Mouse (Mus musculus) brain, embryonic 14.5 days (tissue): ENCODE data around the gene Wdr12.

Source experiments
- CTCF ChIP-seq: fragments of 200-500 bp; IDR thresholded peaks from 2 replicates; pipeline ENCODE4 v1.5.1; 2012; ENCODE audit warnings: inconsistent platforms, mild to moderate bottlenecking, moderate library complexity, borderline replicate concordance; ENCODE audit not compliant: insufficient read depth, insufficient read length; ENCODE audit errors: extremely low read depth
- POLR2A ChIP-seq: fragments of 200-500 bp; IDR thresholded peaks from 2 replicates; pipeline ENCODE4 v1.6.1; 2012; ENCODE audit warnings: mild to moderate bottlenecking, inconsistent platforms, borderline replicate concordance; ENCODE audit not compliant: poor library complexity, insufficient read depth, insufficient read length, severe bottlenecking; ENCODE audit errors: extremely low read depth

DNA sequence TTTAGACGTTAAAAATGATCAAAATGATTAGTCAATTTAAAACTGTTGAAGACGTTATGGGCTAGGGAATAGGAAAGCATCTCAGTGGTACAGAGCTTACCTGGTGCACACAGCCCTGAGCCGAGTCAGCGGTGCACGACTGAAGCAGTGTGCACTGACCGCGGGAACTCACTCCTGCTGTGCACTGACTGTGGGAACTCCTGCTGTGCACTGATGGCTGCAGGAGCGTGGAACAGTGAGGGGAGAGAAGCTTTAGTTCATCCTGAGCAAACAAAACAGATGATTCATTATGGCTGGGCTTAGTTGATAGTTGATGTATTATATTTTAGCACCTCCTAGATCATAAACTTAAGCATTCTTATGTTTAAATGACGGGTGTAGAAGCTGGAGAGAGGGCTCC lies 38.9 kb upstream of the Wdr12 start:
- TF ChIP-seq POLR2A (no peak), CTCF (no peak)
